Mouse (Mus musculus): ENCODE measurements around the gene Kank2. TPM values are rescaled to one million over a fixed set of nuclear protein-coding genes. Genes with fewer than 3 reads are reported as not detected.
A peak's percentile ranks its signal among the peaks of the same experiment; 100 is the strongest.

Kank2 gene
- polyA plus RNA-seq, 1 experiment from 2014 or later: 3.1 TPM

DNA sequence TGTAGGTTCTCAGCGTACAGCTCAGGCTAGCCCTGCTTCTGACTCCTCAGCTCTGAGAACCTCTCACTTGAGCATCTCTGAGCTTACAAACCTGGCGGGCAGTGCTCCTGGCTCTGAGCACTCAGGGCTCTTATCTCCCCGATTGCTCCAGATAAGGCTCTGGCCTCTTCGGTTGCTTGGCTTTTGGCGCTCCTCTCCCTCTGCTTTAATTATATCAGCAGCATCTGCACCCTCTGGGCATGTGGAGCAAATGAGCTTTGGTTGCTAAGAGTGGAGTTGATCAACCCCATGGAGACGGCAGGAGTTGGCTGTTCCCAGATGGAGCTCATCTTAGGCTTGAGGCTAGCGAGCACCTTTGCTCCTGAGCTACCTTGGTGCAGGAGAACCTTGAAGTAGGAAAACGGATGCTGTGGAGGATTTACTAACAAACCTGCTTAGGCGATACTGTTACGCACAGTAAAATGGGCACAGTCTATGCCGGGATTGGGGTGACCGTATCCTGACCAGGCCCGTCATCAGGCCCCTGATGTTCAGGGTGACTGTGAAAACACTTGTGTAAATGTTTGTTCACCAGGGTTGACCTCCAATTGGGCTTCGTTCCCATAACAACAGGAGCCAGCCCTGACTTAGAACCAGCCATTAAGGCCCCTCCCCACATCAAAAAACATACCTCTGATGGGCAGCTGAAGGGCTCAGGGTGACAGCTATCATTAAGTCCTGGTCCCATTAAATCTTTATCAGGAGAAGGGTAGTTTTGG, 72.1 kb downstream of the Kank2 start:
- H3K9me3 ChIP-seq (replicated peaks; ENCODE audit: control insufficient read depth, low read length, poor library complexity, severe bottlenecking): no peaks in the 10 kb centered on the region
- no peak for ATAC-seq
- H3K36me3 ChIP-seq (ENCODE audit: control insufficient read depth, insufficient read depth, low read length): no peaks in the 10 kb centered on the region
- H3K4me1 ChIP-seq (ENCODE audit: control insufficient read depth, insufficient read depth, low read length): peaks cover 17% of the 10 kb centered on the region
- WGBS: 77% methylated on average over 14 of the region's 14 CpGs
- H3K9ac ChIP-seq (ENCODE audit: low read depth, low read length): no peak overlapping the region
- no peak overlapping the region for H3K4me3 ChIP-seq (ENCODE audit: low read depth, low read length)
- H3K27ac ChIP-seq (ENCODE audit: low read length): no peak overlapping the region
- H3K27me3 ChIP-seq (ENCODE audit: control insufficient read depth, insufficient read depth, low read depth, low read length): no peaks in the 10 kb centered on the region
- H3K4me2 ChIP-seq (ENCODE audit: low read length): peak overlapping the region; percentile 83; the same call in 1 of the 2 replicates

DNA sequence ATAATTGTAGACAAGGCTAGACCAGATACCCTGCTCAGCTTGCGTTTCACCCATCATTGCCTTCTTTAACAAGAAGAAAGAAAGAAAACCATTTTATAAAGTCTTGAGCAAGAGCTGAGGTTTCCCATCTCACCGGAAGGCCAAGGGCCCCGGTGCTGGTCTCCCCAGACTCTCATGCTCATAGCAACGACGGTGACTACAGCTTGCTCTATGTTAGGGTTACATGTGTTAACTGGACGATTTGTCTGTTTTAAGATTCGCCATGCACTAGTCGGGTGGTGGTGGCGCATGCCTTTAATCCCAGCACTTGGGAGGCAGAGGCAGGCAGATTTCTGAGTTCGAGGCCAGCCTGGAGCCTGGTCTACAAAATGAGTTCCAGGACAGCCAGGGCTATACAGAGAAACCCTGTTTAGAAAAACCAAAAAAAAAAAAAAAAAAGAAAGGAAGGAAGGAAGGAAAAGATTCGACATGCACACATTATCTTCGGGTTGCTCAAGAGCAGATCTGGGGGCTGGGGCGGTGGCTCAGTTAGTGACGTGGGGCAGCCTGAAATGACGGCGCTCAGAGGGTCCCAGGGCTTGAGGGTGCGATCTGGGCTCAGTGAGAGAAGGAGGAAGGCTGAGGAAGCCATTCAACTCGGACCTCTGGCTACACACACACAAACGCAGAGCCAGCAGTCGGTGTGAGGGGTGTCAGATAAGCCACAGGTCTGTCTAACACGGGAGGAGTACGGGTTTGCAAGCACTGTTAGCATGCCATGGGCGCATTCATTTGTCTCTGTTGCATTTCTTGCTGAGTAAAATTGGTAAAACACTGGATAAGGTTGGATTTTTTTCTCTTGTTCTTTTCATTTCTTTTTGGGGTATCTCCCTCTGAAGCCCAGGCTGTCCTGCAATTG, 73.1 kb downstream of the Kank2 start:
- no peaks in the 10 kb centered on the region for H3K9me3 ChIP-seq (replicated peaks; ENCODE audit: control insufficient read depth, low read length, poor library complexity, severe bottlenecking)
- H3K4me1 ChIP-seq (ENCODE audit: control insufficient read depth, insufficient read depth, low read length): peaks cover 17% of the 10 kb centered on the region
- peak overlapping the region; percentile 71 for H3K4me3 ChIP-seq (ENCODE audit: low read depth, low read length)
- H3K27ac ChIP-seq (ENCODE audit: low read length): no peak overlapping the region
- H3K9ac ChIP-seq (ENCODE audit: low read depth, low read length): peak overlapping the region; percentile 67
- peak overlapping the region; percentile 83 for H3K4me2 ChIP-seq (ENCODE audit: low read length)
- H3K36me3 ChIP-seq (ENCODE audit: control insufficient read depth, insufficient read depth, low read length): no peaks in the 10 kb centered on the region
- 88% methylated on average over 23 of the region's 23 CpGs for WGBS
- ATAC-seq: no peak
- no peaks in the 10 kb centered on the region for H3K27me3 ChIP-seq (ENCODE audit: control insufficient read depth, insufficient read depth, low read depth, low read length)

DNA sequence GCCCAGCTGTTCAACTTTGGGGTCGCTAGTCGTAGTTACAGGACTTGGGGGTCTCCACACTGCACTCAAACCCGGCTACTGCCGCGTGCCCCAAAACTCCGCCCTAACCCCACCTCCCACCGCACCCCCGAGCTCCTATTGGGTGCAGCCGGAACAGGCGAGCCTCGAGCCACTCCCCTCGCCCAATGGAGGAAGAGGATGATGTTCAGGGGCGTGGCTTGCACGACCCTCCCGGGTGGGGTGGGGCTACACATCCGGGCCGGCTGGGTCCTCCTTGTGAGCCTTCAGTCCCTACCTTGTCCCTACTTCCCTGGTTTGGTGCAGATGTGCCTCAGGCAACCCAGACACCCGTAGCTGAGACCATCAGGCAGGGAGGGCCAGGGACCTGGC, 74.4 kb downstream of the Kank2 start:
- Histone ChIP-seq H3K9ac (ENCODE audit: low read depth, low read length) (peak overlapping the region; percentile 78), H3K27me3 (ENCODE audit: control insufficient read depth, insufficient read depth, low read depth, low read length) (no peaks in the 10 kb centered on the region), H3K27ac (ENCODE audit: low read length) (peak overlapping the region; percentile 93), H3K4me1 (ENCODE audit: control insufficient read depth, insufficient read depth, low read length) (peaks cover 17% of the 10 kb centered on the region), H3K4me3 (ENCODE audit: low read depth, low read length) (peak overlapping the region; percentile 71), H3K9me3 (replicated peaks; ENCODE audit: control insufficient read depth, low read length, poor library complexity, severe bottlenecking) (no peaks in the 10 kb centered on the region), H3K36me3 (ENCODE audit: control insufficient read depth, insufficient read depth, low read length) (no peaks in the 10 kb centered on the region), H3K4me2 (ENCODE audit: low read length) (peak overlapping the region; percentile 83)
- ATAC-seq: peak; percentile 97
- under 1% methylated on average over 18 of the region's 18 CpGs for WGBS

DNA sequence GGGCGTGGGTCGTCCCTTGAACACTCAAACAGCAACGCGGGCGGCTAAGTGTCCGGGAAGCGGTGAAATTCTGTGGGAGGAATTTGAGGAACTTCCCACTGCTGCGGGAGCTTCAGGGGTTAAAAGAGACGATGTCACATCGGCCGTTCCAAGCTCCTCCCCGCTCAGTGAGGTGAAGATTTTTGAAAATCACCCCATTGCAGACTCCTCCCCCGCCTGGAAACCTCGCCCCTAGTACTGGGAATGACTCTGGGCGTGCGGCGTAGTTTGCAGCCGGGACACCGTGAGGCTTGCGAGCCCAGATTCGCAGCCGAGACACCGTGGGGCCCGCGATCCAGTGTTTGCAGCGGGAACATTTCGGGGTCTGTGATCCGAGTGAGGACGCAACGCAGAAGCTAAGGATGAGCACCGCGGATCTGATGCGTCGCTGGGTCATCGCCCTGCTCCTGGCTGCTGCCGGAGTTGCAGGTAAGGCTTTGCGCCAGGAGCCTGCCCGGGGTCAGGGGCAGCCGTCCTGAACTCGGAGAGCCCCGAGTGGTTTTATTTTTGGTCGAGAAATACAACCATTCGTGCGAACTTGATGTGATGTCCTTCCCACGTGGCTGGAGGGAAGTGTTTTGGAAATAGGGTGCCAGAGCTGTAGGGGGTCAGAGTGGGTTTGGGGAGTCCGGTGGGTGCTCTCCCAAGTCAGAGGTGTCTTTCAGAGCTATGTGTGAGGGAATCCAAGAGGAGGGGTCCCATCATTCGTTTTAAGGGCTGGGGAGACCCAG, 75.0 kb downstream of the Kank2 start, which contains the start of gene Ldlr:
Gene Ldlr, plus strand, starts transcription at position 107 of the 770 bp plus-strand sequence.
- H3K27ac ChIP-seq (ENCODE audit: low read length): peak within 1 kb of the TSS; percentile 93
- WGBS: under 1% methylated on average over 47 of the region's 47 CpGs
- H3K36me3 ChIP-seq (ENCODE audit: control insufficient read depth, insufficient read depth, low read length): no peaks in the 10 kb centered on the region
- H3K4me2 ChIP-seq (ENCODE audit: low read length): peak within 1 kb of the TSS; percentile 83
- H3K4me1 ChIP-seq (ENCODE audit: control insufficient read depth, insufficient read depth, low read length): peaks cover 17% of the 10 kb centered on the region
- peak within 1 kb of the TSS; percentile 71 for H3K4me3 ChIP-seq (ENCODE audit: low read depth, low read length)
- H3K9ac ChIP-seq (ENCODE audit: low read depth, low read length): peak within 1 kb of the TSS; percentile 78
- peak; percentile 84 for ATAC-seq
- no peaks in the 10 kb centered on the region for H3K27me3 ChIP-seq (ENCODE audit: control insufficient read depth, insufficient read depth, low read depth, low read length)
- H3K9me3 ChIP-seq (replicated peaks; ENCODE audit: control insufficient read depth, low read length, poor library complexity, severe bottlenecking): no peaks in the 10 kb centered on the region

DNA sequence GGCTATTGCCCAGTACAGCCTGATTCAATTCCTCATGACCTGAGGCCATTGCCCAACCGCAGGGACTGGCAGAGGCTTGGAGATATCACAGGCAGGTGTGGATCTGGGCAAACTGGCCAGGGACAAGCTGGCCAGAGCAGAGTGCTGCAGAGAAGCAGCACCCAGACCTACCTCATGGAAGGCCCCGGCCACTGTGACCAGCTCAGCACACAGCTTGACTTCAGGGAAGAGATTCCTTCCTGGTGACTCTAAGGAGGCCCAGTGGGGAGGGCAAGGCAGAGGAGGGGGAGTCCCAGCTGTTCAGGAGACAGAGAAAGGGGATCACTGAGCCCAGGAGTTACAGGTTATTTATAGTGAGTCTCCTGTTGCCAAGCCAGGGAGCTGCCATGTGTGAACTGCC, 77.5 kb downstream of the Kank2 start:
- Histone ChIP-seq H3K4me1 (ENCODE audit: control insufficient read depth, insufficient read depth, low read length) (peaks cover 14% of the 10 kb centered on the region), H3K27me3 (ENCODE audit: control insufficient read depth, insufficient read depth, low read depth, low read length) (no peaks in the 10 kb centered on the region), H3K27ac (ENCODE audit: low read length) (no peak overlapping the region), H3K9ac (ENCODE audit: low read depth, low read length) (no peak overlapping the region), H3K4me3 (ENCODE audit: low read depth, low read length) (no peak overlapping the region), H3K9me3 (replicated peaks; ENCODE audit: control insufficient read depth, low read length, poor library complexity, severe bottlenecking) (no peaks in the 10 kb centered on the region), H3K36me3 (ENCODE audit: control insufficient read depth, insufficient read depth, low read length) (no peaks in the 10 kb centered on the region), H3K4me2 (ENCODE audit: low read length) (no peak overlapping the region)
- WGBS: 85% methylated on average over 2 of the region's 2 CpGs
- ATAC-seq: no peak

DNA sequence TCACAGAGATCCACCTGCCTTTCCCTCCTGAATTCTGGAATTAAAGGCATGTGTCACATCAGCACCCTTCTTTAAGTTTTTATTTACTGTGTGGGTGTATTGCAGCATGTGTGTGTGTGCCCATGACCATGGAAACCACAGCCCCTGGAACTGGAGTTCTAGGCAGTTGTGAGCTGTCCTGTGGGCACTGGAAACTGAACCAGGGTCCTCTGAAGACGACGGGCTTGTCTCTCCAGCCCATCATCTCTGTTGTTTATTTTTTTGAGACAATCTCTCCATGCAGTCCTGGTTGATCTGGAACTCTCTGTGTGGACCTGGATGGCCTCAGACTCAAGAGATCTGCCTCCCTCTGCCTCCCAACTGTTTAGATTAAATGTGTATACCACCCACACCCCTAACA, 81.5 kb downstream of the Kank2 start:
- Histone ChIP-seq H3K36me3 (ENCODE audit: control insufficient read depth, insufficient read depth, low read length) (0 out of 2 replicates have a peak, but pooled peaks cover 2% of the 10 kb centered on the region), H3K4me1 (ENCODE audit: control insufficient read depth, insufficient read depth, low read length) (no peaks in the 10 kb centered on the region), H3K4me3 (ENCODE audit: low read depth, low read length) (no peak overlapping the region), H3K27me3 (ENCODE audit: control insufficient read depth, insufficient read depth, low read depth, low read length) (no peaks in the 10 kb centered on the region), H3K9me3 (replicated peaks; ENCODE audit: control insufficient read depth, low read length, poor library complexity, severe bottlenecking) (no peaks in the 10 kb centered on the region), H3K4me2 (ENCODE audit: low read length) (no peak overlapping the region), H3K27ac (ENCODE audit: low read length) (no peak overlapping the region), H3K9ac (ENCODE audit: low read depth, low read length) (no peak overlapping the region)
- 82% methylated on average over 2 of the region's 2 CpGs for WGBS
- no peak for ATAC-seq

Small RNAs within 50 kb of the gene (microRNA-seq; reads per million reads assigned to microRNA genes)
- gene Mir7083: 4.1 reads per million, percentile 20 among the genes with 10 or more reads in this experiment

Other genes with a start within 250 kb of the Kank2 start
- 58.6 and 59.0 TPM in 2 replicates for gene Timm29, start 206.0 kb downstream of the Kank2 start, polyA plus RNA-seq (2015; fragmentation: Nextera tagmentation; extraction: Ambion mirVana)
- 24.9 and 26.9 TPM in 2 replicates for gene Yipf2, start 205.9 kb downstream of the Kank2 start, polyA plus RNA-seq (2015; fragmentation: Nextera tagmentation; extraction: Ambion mirVana)
- 129 and 137 TPM in 2 replicates for gene Smarca4, start 182.6 kb downstream of the Kank2 start, polyA plus RNA-seq (2015; fragmentation: Nextera tagmentation; extraction: Ambion mirVana)
- gene Ldlr, start 75.3 kb downstream of the Kank2 start, polyA plus RNA-seq (2015; fragmentation: Nextera tagmentation; extraction: Ambion mirVana): 16.0 and 17.2 TPM in 2 replicates
- gene Spc24, start 38.4 kb downstream of the Kank2 start, polyA plus RNA-seq (2015; fragmentation: Nextera tagmentation; extraction: Ambion mirVana): 10.4 and 11.8 TPM in 2 replicates
- gene Angptl8, start 36.8 kb upstream of the Kank2 start, polyA plus RNA-seq (2015; fragmentation: Nextera tagmentation; extraction: Ambion mirVana): 0.87 TPM in 1 of 2 replicates, not detected in the other
- gene Dock6, start 53.9 kb upstream of the Kank2 start, polyA plus RNA-seq (2015; fragmentation: Nextera tagmentation; extraction: Ambion mirVana): 12.9 and 13.4 TPM in 2 replicates
- 16.1 and 19.9 TPM in 2 replicates for gene Rab3d, start 119.4 kb upstream of the Kank2 start, polyA plus RNA-seq (2015; fragmentation: Nextera tagmentation; extraction: Ambion mirVana)
- gene Ccdc159, start 128.7 kb upstream of the Kank2 start, polyA plus RNA-seq (2015; fragmentation: Nextera tagmentation; extraction: Ambion mirVana): 11.6 and 12.7 TPM in 2 replicates
- 45.5 and 47.2 TPM in 2 replicates for gene Tmem205, start 128.8 kb upstream of the Kank2 start, polyA plus RNA-seq (2015; fragmentation: Nextera tagmentation; extraction: Ambion mirVana)
- 112 and 115 TPM in 2 replicates for gene Plppr2, start 138.3 kb upstream of the Kank2 start, polyA plus RNA-seq (2015; fragmentation: Nextera tagmentation; extraction: Ambion mirVana)
- gene Swsap1, start 157.0 kb upstream of the Kank2 start, polyA plus RNA-seq (2015; fragmentation: Nextera tagmentation; extraction: Ambion mirVana): 9.5 and 10.5 TPM in 2 replicates
- 1.2 and 1.4 TPM in 2 replicates for gene Epor, start 164.8 kb upstream of the Kank2 start, polyA plus RNA-seq (2015; fragmentation: Nextera tagmentation; extraction: Ambion mirVana)
- gene Rgl3, start 190.7 kb upstream of the Kank2 start, polyA plus RNA-seq (2015; fragmentation: Nextera tagmentation; extraction: Ambion mirVana): 0.88 and 1.5 TPM in 2 replicates
- gene Ccdc151, start 203.9 kb upstream of the Kank2 start, polyA plus RNA-seq (2015; fragmentation: Nextera tagmentation; extraction: Ambion mirVana): 5.6 and 6.2 TPM in 2 replicates
- gene Prkcsh, start 204.1 kb upstream of the Kank2 start, polyA plus RNA-seq (2015; fragmentation: Nextera tagmentation; extraction: Ambion mirVana): 83.0 and 90.3 TPM in 2 replicates

Data from midbrain, embryonic 16.5 days (tissue).